Mouse (Mus musculus) adrenal gland, adult 2 months (tissue): Measurements from ENCODE around the gene Cubn. TPM values are rescaled to one million over a fixed set of nuclear protein-coding genes. Genes with fewer than 3 reads are reported as not detected.
A peak's percentile ranks its signal among the peaks of the same experiment; 100 is the strongest.

Source experiments
- DNase-seq: peaks from one replicate; pipeline ENCODE4 v3.0.0; 2021
- polyA plus RNA-seq: library from polyadenylated mRNA; depleted of rRNA; stranded (reverse); fragments of >200 nt; gene quantifications from 2 replicates; pipeline ENCODE4 v1.2.3, GENCODE M21; 2012
- total RNA-seq, 2 experiments: library from RNA; stranded (reverse); gene quantifications; 2 replicates each; pipeline ENCODE4 v1.2.3; 2021

The Cubn gene
- total and polyA plus RNA-seq, 3 experiments = 0.01 to 0.38 (median 0.06) TPM

DNA sequence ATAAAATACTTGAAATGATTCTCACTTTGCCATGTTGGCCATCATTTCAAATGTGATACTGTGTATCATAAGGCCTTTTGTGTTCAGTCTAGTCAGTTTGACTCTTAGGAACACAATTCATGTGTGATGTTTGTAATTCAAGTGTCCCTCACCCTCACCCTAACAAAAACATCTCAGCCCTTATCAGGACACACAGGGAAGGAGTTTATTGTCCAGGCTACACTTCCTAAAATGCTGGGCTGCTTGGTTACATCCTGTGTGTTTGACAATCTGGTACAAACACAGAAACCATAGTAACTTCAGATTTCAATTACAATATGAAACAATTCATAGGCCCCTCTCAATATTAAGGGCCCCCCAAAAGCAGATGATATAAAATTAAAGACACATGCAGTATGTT is 83.9 kb downstream of the Cubn start:
- no peak for DNase-seq

- DNase-seq = peak; percentile 49
Measured at GRCm38 (mm10) chr2:13407272-13407671, 84.3 kb downstream of the Cubn start.

DNA sequence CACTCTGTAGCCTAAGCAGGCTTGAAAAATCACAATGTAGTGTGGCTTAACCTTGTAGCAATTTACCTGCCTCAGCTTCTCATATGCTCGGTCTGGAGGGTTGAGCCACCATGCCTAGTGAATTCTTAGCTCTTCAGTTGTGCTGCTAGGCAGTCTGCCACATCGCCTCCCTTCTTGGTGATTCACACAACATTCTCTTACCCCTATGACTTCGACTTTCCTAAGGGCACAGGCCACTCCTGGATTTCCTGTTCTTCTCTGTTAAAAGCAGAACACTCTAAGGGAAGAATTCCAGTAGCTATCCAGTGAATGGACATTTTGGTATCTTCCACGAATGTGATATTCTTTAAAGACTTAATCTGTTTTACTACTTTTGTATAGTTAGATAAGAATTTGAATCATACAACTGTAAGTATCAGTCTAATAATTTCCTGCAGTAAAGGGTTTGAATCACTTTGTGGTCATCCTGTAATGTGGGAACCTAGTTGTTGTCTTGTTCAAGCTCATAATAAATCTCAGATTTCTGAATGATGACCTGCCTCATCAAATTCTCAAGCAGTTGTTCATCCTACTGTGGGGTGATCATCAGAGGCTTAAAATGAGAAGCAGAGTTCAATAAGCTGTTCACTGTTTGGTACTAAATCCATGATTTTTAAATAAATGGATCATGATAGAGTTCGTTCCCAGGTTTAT is 86.5 kb downstream of the Cubn start:
- no peak for DNase-seq

GRCm38 (mm10) chr2:13400831-13401230 is 90.8 kb downstream of the Cubn start:
- DNase-seq = no peak

DNA sequence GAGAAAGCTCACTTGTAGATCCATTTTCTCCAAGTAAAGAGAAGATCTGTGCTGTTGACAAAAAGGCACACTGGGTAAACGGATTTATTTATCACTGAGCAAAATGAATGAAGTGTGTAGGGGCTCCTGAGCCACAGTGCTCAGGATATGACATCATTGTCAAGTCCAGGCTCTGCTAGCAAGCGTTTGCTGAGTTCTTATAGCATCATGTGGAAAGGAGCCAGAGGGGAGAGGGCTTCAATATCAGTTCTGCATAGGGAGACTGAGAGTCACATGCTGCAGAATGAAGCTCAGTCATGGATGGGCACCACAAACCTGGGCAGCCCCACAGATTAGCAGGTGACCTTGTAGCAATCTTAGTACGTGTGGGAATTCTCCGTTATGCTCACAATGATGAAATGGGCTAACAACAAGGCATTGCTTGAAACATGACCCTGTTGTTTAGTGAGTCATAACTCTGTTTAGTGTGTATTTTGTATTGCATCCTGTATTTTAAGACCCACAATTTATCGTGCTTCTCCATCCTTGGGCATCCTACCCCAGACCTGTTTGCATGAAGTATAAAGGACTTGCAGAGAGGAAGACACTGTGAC is 92.0 kb downstream of the Cubn start:
- no peak for DNase-seq

DNA sequence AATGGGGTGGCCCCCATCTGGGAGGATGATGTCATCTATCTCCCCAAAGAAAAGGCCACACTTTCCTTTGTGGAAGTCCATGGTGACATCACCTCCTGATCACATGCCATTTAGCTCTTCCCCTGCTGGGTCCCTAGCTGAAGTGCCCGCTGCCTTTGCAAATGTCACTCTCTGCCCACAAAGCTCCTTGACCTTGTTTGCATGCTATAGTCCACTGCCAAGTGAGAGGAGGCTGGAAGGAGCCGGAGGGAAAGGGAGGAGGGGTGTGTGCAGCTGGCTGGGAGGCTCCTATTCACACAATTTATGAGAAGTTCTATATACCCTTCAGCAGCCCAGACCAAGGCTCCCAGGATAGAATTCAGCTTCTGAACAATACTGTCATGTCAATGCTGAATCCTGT is 92.7 kb downstream of the Cubn start:
- peak; percentile 80 for DNase-seq

- DNase-seq = no peak
Measured at GRCm38 (mm10) chr2:13398551-13398950, 93.1 kb downstream of the Cubn start.

DNA sequence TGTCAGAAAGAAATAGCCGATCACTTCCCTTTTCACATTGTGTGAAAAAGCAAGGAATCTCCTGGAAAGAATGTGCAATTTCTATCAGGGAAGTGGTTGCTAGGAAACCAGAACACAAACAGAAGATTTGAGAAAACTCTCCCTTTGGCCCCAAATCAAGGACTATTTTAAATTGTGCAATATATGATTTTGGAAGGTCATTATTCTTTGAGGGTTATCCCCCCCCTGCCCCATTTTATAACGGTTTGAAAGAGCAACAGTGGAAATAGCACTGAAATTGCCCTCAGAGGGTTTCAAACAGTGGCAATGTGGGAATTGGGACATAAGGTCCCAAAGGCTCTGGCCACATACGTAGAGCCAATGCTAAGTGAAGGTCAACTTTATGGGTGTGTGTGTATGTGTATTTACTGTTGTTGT is 95.5 kb downstream of the Cubn start:
- DNase-seq = no peak

DNA sequence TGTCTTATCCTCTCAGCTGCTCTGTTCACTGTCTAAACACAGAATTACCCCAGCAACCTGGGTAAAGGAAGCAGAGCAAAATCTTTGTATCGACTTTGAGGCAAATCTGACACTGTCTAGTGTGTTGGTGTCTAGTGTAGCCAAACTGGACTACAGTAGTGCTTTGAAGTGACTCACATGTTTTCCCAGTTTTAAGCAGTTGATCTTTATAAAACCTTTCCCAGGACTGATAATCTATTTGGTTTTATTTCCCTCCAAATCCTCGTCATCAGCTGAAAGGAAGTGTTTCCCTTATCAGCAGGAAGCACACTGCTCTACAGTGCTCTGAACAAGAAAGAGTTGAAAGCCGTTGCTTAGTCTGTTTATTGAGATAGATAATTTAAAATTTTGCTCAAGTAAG is 100.6 kb downstream of the Cubn start:
- DNase-seq = no peak

DNA sequence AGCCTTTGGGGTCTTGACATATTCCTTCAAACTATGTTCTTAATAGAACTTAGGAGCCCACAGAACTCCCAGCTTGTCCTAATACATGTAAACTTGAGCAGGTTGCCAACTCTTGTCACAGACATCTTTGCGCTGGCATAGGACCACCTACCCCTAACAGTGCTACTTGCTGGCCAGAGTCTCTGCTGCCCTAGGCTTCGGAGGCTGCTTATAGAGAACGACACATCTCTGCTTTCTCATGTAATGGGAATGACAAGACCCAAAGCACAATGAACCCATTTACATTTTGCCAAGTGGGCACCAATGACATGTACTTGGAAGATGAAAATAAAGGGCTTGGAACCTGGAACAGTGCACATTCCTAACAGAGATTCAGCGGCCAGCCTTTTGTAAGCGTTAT is 105.0 kb downstream of the Cubn start:
- DNase-seq = no peak

GRCm38 (mm10) chr2:13385542-13386345 is 105.9 kb downstream of the Cubn start:
- DNase-seq = no peak

DNA sequence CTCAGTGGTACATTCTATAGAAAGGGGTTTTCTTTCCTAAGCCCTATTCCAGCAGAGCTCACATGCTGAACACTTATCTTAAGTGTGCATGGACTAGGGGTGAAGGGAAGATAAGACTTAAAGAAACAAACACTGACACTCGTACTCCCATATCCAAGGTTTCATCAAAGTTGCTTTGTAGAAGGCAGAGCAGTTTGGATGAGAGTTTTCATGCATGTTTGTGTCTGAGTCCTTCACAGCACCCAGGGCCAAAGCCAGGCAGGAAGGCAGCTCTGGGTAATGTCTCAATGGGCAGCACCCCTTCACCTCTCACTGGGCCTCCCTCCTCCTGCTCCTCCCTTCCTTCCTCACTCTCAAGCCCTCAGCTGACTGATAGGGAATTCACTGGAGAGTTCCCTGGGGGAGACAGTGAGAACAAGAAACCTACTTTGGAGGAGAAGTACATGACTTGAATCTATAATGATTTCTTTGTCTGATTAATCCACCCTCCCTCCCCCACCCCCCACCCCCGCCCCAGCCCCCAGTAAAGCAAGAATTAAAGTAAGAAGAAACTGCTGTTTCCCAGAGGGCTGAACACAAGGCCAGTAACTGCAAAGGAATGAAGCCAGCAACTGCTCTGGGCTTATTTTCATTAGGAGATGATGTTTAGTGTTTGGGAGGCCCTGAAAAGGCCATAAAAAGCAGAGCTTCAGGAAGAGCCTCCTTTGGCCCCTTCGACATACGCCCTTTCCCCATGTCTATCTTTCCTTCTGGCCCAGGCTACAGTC is 106.7 kb downstream of the Cubn start:
- peak; percentile 29 for DNase-seq

GRCm38 (mm10) chr2:13376166-13376565 is 115.4 kb downstream of the Cubn start:
- DNase-seq = no peak

DNA sequence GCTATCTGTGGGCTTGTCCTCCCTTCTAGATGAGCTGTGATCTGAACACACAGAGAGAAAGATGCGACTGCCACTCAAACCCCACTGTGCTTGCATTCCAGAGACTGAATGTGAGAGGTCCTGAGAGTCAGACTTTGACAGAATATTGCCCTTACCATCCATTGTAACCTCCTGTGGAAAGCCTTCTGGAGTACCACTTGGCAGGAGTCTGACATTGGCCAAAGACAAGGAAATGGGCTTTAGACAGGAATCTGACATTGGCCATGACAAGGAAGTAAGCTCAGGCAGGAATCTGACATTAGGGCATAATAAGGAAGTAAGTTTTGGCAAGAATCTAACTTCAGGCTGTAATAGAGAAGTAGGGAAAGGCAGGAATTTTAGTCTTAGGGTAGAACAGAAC is 118.3 kb downstream of the Cubn start:
- DNase-seq = no peak

DNA sequence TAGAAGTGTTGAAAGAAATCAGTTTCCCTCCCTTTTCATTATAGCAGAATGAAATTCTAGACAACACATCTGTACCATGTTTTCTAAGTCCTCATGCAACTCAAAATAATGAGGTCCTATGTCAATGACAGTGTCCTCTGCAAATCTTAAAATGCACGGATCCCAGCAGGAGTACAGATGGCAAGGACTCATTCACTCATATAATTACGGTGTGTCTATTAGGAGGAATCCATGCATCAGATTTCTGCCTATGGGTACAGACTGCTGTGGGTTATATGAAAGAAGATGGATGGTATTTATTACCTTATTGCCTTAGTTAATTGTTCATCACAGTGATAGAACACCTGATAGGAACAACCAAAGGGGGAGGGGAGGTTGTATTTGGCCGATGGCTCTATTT is 118.8 kb downstream of the Cubn start:
- DNase-seq = no peak

DNA sequence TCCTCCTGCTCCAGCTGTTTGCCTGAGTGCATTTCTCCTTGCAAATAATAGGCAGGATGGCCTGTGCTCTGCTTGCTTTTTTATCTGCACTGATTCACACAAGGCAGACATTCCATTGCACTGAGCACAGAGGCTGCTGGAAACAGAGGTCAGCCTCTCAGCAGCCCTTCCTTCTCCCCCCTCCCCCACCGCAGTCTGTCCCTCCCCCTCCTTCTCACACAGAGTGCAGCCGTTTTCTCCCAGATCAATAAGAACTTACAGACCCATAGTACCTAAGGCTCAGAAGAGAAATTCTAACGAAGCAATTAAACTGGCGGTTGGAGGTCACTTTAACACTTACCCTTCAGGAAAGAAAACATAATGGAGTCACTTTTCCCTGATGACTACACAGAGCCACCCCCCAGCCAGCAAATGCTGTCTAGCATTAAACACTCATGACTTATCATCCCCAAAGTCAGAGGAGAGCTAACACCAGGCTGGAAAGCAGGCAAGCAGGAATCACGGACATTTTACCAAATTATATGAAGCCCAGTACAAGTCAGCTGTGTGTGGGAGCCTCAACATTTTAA is 119.3 kb downstream of the Cubn start:
- peak; percentile 72 for DNase-seq

DNA sequence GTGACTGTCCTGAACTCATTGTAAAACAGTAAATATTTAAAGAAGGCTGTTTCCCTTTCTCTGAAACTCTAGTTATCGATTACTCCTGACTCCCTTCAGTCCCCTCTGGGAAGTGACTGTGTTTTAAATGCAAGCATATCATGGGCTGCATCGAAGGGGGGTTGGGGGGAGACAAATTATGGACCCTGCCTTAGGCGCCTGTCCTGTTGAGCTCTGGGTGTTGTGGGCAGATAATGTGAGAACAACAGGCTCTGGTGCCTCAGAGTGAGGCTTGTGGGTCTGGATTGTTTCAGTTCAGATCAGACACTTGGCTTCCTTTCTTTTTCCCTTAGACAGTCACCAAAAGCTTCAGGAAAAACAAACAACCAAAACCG is 119.8 kb downstream of the Cubn start:
- DNase-seq = no peak

DNA sequence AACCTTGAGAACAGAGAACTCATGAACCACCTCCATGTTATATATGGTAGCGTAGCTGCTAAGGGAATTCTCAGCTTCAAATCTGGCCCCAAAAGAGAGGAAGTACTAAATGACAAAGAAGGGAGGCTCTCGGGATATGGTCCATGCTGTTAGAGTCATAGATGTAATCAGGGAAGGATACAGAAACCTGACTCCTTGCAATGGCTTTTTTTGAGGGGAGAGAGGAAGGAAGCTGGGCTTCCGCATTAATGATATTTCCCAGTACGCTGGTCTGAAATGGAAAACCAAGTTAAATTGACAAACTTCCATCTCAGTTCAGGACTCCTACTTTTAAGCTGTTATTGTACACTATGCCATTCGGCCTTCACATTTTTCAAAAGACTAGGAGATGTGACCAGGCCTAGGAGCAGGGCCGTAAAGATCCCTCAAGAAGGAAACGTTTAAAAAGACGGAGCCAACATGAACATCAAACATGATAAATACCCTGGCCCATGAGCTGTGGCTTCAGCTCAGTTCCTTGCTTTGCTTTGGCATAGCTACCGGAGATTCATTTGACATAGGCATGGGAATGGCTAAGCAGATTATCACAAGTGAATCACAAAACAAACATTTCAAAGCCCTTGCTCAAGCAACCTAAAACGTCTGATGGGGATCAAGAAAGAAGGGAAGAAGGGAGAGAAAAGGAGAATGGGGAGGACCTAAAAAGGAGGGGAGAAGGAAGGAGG is 120.4 kb downstream of the Cubn start:
- peak; percentile 39 for DNase-seq

GRCm38 (mm10) chr2:13370556-13370955 is 121.1 kb downstream of the Cubn start:
- DNase-seq = no peak

DNA sequence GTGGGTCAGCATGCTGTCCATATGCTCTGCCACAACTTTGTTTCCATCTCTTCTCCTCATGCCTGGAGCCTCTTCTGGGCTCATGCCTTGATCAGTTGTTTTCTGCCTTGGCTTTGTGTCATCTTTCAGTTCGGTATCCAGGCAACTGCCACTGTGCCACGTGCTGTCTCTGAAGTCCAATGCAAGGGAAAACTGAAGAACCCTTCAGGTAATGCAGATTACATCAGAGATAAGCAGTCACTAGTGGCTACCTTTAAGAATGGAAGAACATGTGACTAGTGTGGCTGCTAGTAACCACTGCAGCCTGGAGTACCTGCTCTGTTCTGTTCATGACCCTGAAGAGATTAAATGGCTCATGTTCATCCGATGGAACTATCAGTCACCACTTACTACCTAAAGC is 123.1 kb downstream of the Cubn start:
- DNase-seq = no peak

- peak; percentile 39 for DNase-seq
Measured at GRCm38 (mm10) chr2:13357885-13358552, 133.6 kb downstream of the Cubn start.
